Mouse (Mus musculus) MEL (cell line): ENCODE data around the gene Eif4a2. TPM values are rescaled to one million over a fixed set of nuclear protein-coding genes. Genes with fewer than 3 reads are reported as not detected.

ENCODE experiments used
- DNase-seq: peaks from one replicate; pipeline ENCODE4 v3.0.0; 2011; ENCODE audit warnings: low read depth, low spot score
- H3K27ac ChIP-seq: 2 replicates; pipeline ENCODE4 v1.5.1; 2012; ENCODE audit warnings: low read depth, mild to moderate bottlenecking, control low read depth, low read length, moderate library complexity; ENCODE audit not compliant: control insufficient read depth
- H3K27me3 ChIP-seq, 2 experiments: fragments of 150-350 bp in 1 of 2; sonication (generic) in 1 of 2; 2 replicates each; pipeline ENCODE4 v1.6.1; 2012; ENCODE audit warnings: low read length in 2 of 2, mild to moderate bottlenecking in 2 of 2, improper control_type of control experiment in 1 of 2, moderate library complexity in 1 of 2; ENCODE audit not compliant: insufficient read depth in 2 of 2, control insufficient read depth in 1 of 2
- H3K36me3 ChIP-seq, 2 experiments: 2 replicates each; pipeline ENCODE4 v1.6.1; 2012 to 2014; ENCODE audit warnings: low read length in 2 of 2, improper control_type of control experiment in 1 of 2, inconsistent platforms in 1 of 2, mild to moderate bottlenecking in 1 of 2; ENCODE audit not compliant: insufficient read depth in 2 of 2, control insufficient read depth in 1 of 2
- H3K4me1 ChIP-seq, 2 experiments: fragments of 150-350 bp in 1 of 2; sonication (generic) in 1 of 2; 2 replicates each; pipeline ENCODE4 v1.6.1; 2012; ENCODE audit warnings: low read length in 2 of 2, improper control_type of control experiment in 1 of 2, mild to moderate bottlenecking in 1 of 2; ENCODE audit not compliant: insufficient read depth in 2 of 2, control insufficient read depth in 1 of 2
- H3K4me3 ChIP-seq, 2 experiments: fragments of 150-350 bp in 1 of 2; sonication (generic) in 1 of 2; 2 replicates each; pipeline ENCODE4 v1.5.1; 2012; ENCODE audit warnings: low read depth in 2 of 2, low read length in 2 of 2, mild to moderate bottlenecking in 2 of 2, moderate library complexity in 2 of 2, control low read depth in 1 of 2, improper control_type of control experiment in 1 of 2; ENCODE audit not compliant: control insufficient read depth in 1 of 2, insufficient read depth in 1 of 2
- H3K79me2 ChIP-seq: 2 replicates; pipeline ENCODE4 v1.6.1; 2012; ENCODE audit warnings: mild to moderate bottlenecking, low read length, moderate library complexity; ENCODE audit not compliant: control insufficient read depth, poor library complexity, insufficient read depth
- H3K9ac ChIP-seq: 2 replicates; pipeline ENCODE4 v1.6.1; 2012; ENCODE audit warnings: low read depth, mild to moderate bottlenecking, control low read depth, low read length, moderate library complexity; ENCODE audit not compliant: control insufficient read depth, poor library complexity, severe bottlenecking
- H3K9me3 ChIP-seq: fragments of 150-350 bp; sonication (generic); replicated peaks from 2 replicates; pipeline ENCODE4 v1.6.1; 2012; ENCODE audit warnings: mild to moderate bottlenecking, low read length, improper control_type of control experiment, moderate library complexity; ENCODE audit not compliant: insufficient read depth
- CHD1 ChIP-seq: IDR thresholded peaks from 2 replicates; pipeline ENCODE4 v1.6.1; 2012; ENCODE audit warnings: low read depth, mild to moderate bottlenecking, inconsistent platforms, low read length, improper control_type of control experiment
- CTCF ChIP-seq, 3 experiments: IDR thresholded peaks in 2 of 3; conservative IDR thresholded peaks in 1 of 3; 2 replicates each; pipeline ENCODE4 v1.5.1; 2011 to 2012; ENCODE audit warnings: low read length in 3 of 3, low read depth in 2 of 3, mild to moderate bottlenecking in 2 of 3, improper control_type of control experiment in 1 of 3, inconsistent platforms in 1 of 3, mixed read lengths in 1 of 3, moderate library complexity in 1 of 3; ENCODE audit not compliant: control insufficient read depth in 1 of 3, insufficient read depth in 1 of 3, poor library complexity in 1 of 3, severe bottlenecking in 1 of 3
- E2F4 ChIP-seq: IDR thresholded peaks from 2 replicates; pipeline ENCODE4 v1.6.1; 2011; ENCODE audit warnings: low read depth, low read length, improper control_type of control experiment, borderline replicate concordance
- EP300 ChIP-seq, 2 experiments: IDR thresholded peaks; 2 replicates each; pipeline ENCODE4 v1.6.1; 2011; ENCODE audit warnings: improper control_type of control experiment in 2 of 2, low read length in 2 of 2, low read depth in 1 of 2, mild to moderate bottlenecking in 1 of 2
- ETS1 ChIP-seq: IDR thresholded peaks from 2 replicates; pipeline ENCODE4 v1.6.1; 2012; ENCODE audit warnings: low read depth, mild to moderate bottlenecking, inconsistent platforms, low read length, improper control_type of control experiment, moderate library complexity
- GABPA ChIP-seq: IDR thresholded peaks from 2 replicates; pipeline ENCODE4 v1.6.1; 2012; ENCODE audit warnings: low read depth, mild to moderate bottlenecking, inconsistent platforms, low read length, improper control_type of control experiment, moderate library complexity
- GATA1 ChIP-seq: IDR thresholded peaks from 2 replicates; pipeline ENCODE4 v1.6.1; 2011; ENCODE audit warnings: low read depth, low read length, improper control_type of control experiment
- JUND ChIP-seq: IDR thresholded peaks from 2 replicates; pipeline ENCODE4 v1.6.1; 2011; ENCODE audit warnings: low read depth, mild to moderate bottlenecking, improper control_type of control experiment, low read length
- MAX ChIP-seq: IDR thresholded peaks from 2 replicates; pipeline ENCODE4 v1.6.1; 2011; ENCODE audit warnings: low read length, improper control_type of control experiment
- MAZ ChIP-seq: IDR thresholded peaks from 2 replicates; pipeline ENCODE4 v1.6.1; 2012; ENCODE audit warnings: low read depth, mild to moderate bottlenecking, inconsistent platforms, low read length, improper control_type of control experiment
- MEF2A ChIP-seq: IDR thresholded peaks from 2 replicates; pipeline ENCODE4 v1.6.1; 2014; ENCODE audit warnings: low read depth, mild to moderate bottlenecking, inconsistent platforms, low read length, improper control_type of control experiment; ENCODE audit not compliant: poor library complexity, insufficient replicate concordance, severe bottlenecking; ENCODE audit errors: extremely low read depth
- MXI1 ChIP-seq: IDR thresholded peaks from 2 replicates; pipeline ENCODE4 v1.6.1; 2011; ENCODE audit warnings: mild to moderate bottlenecking, low read depth, low read length, improper control_type of control experiment
- MYC ChIP-seq: IDR thresholded peaks from 2 replicates; pipeline ENCODE4 v1.6.1; 2011; ENCODE audit warnings: low read depth, mild to moderate bottlenecking, low read length, improper control_type of control experiment, moderate library complexity
- NELFE ChIP-seq: IDR thresholded peaks from 2 replicates; pipeline ENCODE4 v1.6.1; 2011; ENCODE audit warnings: low read depth, low read length, improper control_type of control experiment
- NRF1 ChIP-seq: IDR thresholded peaks from 2 replicates; pipeline ENCODE4 v1.6.1; 2014; ENCODE audit warnings: low read depth, mild to moderate bottlenecking, inconsistent platforms, low read length, improper control_type of control experiment, moderate library complexity; ENCODE audit not compliant: poor library complexity, insufficient read depth, severe bottlenecking
- POLR2A ChIP-seq, 2 experiments: IDR thresholded peaks; 2 replicates each; pipeline ENCODE4 v1.6.1; 2011 to 2012; ENCODE audit warnings: low read length in 2 of 2, mild to moderate bottlenecking in 2 of 2, control low read depth in 1 of 2, improper control_type of control experiment in 1 of 2, low read depth in 1 of 2, moderate library complexity in 1 of 2; ENCODE audit not compliant: control insufficient read depth in 1 of 2, insufficient read depth in 1 of 2, poor library complexity in 1 of 2
- POLR2AphosphoS2 ChIP-seq: IDR thresholded peaks from 2 replicates; pipeline ENCODE4 v1.6.1; 2011; ENCODE audit warnings: low read length, improper control_type of control experiment
- POLR2AphosphoS5 ChIP-seq: IDR thresholded peaks from 2 replicates; pipeline ENCODE4 v1.6.1; 2012; ENCODE audit warnings: low read depth, borderline replicate concordance, mild to moderate bottlenecking, inconsistent platforms, low read length, moderate library complexity, mixed read lengths
- RAD21 ChIP-seq: IDR thresholded peaks from 2 replicates; pipeline ENCODE4 v1.6.1; 2011; ENCODE audit warnings: mild to moderate bottlenecking, low read depth, low read length, improper control_type of control experiment
- SIN3A ChIP-seq: IDR thresholded peaks from 2 replicates; pipeline ENCODE4 v1.6.1; 2012; ENCODE audit warnings: low read length, improper control_type of control experiment, inconsistent platforms
- SMC3 ChIP-seq: IDR thresholded peaks from 2 replicates; pipeline ENCODE4 v1.6.1; 2011; ENCODE audit warnings: low read depth, low read length, improper control_type of control experiment
- TAL1 ChIP-seq: IDR thresholded peaks from 2 replicates; pipeline ENCODE4 v1.6.1; 2012; ENCODE audit warnings: mild to moderate bottlenecking, inconsistent platforms, low read length, moderate library complexity, mixed read lengths
- TCF12 ChIP-seq: IDR thresholded peaks from 2 replicates; pipeline ENCODE4 v1.6.1; 2014; ENCODE audit warnings: low read depth, mild to moderate bottlenecking, inconsistent platforms, low read length, improper control_type of control experiment, moderate library complexity
- USF1 ChIP-seq: IDR thresholded peaks from 2 replicates; pipeline ENCODE4 v1.6.1; 2014; ENCODE audit warnings: low read depth, mild to moderate bottlenecking, inconsistent platforms, low read length, improper control_type of control experiment, moderate library complexity
- ZC3H11A ChIP-seq: IDR thresholded peaks from 2 replicates; pipeline ENCODE4 v1.6.1; 2012; ENCODE audit warnings: low read depth, mild to moderate bottlenecking, inconsistent platforms, low read length, improper control_type of control experiment
- ZKSCAN1 ChIP-seq: IDR thresholded peaks from 2 replicates; pipeline ENCODE4 v1.6.1; 2012; ENCODE audit warnings: low read depth, mild to moderate bottlenecking, inconsistent platforms, low read length, improper control_type of control experiment, moderate library complexity
- ZMIZ1 ChIP-seq: IDR thresholded peaks from 2 replicates; pipeline ENCODE4 v1.6.1; 2012; ENCODE audit warnings: low read depth, mild to moderate bottlenecking, inconsistent platforms, low read length, improper control_type of control experiment, moderate library complexity
- polyA plus RNA-seq, 2 experiments: library from polyadenylated mRNA; stranded (reverse) in 1 of 2; unstranded in 1 of 2; fragments of >175 nt in 1 of 2; fragments of >200 nt in 1 of 2; gene quantifications; 2 replicates each; pipeline versions ENCODE4 v1.2.1 to v1.2.4; 2012; ENCODE audit warnings: low replicate concordance in 2 of 2, low read depth in 1 of 2; ENCODE audit not compliant: insufficient read length in 2 of 2, insufficient read depth in 1 of 2, missing spikeins in 1 of 2
- total RNA-seq: library from RNA; depleted of rRNA; stranded (reverse); fragments of 300-350 nt; gene quantifications from 2 replicates; pipeline ENCODE4 v1.2.3, GENCODE M21; 2012

Gene Eif4a2
- total and polyA plus RNA-seq, 3 experiments = 248 to 2,083 (median 290) TPM

DNA sequence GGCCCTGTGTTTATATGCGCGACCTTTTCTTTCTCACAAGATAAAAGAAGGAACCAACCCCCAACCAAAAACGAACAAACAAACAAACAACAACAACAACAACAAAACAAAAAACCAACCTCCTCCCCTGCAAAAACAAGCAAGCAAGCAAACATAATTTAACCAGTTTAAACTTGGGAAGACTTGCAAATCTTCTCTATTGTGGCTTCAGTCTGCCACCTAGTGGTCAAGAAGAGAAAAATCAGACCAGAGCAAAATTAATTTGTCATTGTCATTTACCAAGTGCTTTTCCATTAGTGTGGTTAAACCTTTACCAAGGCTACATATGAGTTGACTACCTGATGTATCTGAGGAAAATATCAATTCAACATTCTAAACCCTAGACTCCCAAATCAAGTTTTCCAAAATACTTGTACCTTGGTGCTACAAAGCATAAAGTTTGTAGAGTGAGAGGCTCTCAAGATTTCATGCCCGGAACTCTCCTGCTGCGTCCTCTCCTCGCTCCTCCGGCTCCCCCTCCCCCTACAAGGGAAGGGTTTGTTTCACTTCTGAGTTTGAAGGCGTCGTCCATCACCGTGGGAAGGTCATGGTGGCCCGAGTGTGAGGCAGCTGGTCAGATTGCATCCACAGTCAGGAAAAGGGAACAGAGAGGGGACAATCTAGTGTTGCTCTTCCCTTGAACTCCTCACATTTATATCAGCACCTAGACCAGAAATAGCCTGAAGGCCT is 28.3 kb downstream of the Eif4a2 start:
- Histone ChIP-seq H3K9ac (no peak overlapping the region; the same call in 1 of the 2 replicates), H3K79me2 (no peaks in the 10 kb centered on the region), H3K27ac (no peak overlapping the region), H3K36me3 (peaks cover 0 to 3% of the 10 kb centered on the region in 2 experiments; a peak in 2 of 4 replicates), H3K27me3 (no peaks in the 10 kb centered on the region), H3K4me1 (peaks cover 0 to 4% of the 10 kb centered on the region in 2 experiments; a peak in 1 of 4 replicates), H3K4me3 (no peak overlapping the region; a peak in 1 of 4 replicates), H3K9me3 (no peaks in the 10 kb centered on the region)
- no peak for TF ChIP-seq POLR2A (IDR thresholded peaks at IDR 0.05; ENCODE audit: control insufficient read depth in 1 of 2, insufficient read depth in 1 of 2, low read depth in 1 of 2, low read length in 2 of 2, poor library complexity in 1 of 2)
- TF ChIP-seq TCF12 = no peak
- no peak for TF ChIP-seq EP300 (IDR thresholded peaks at IDR 0.05; ENCODE audit: low read depth in 1 of 2, low read length in 2 of 2)
- no peak for TF ChIP-seq JUND
- TF ChIP-seq CHD1 = no peak
- TF ChIP-seq MAX = no peak
- no peak for TF ChIP-seq ETS1
- no peak for TF ChIP-seq USF1
- no peak for TF ChIP-seq MAZ
- peak; percentile 65 for TF ChIP-seq ZC3H11A
- peak in 2 of 3 experiments; percentile 60 to 87; a peak in 4 of 6 replicates for TF ChIP-seq CTCF (IDR thresholded peaks at IDR 0.05 in 2 of 3, conservative IDR thresholded peaks at IDR 0.05 in 1 of 3; ENCODE audit: control insufficient read depth in 1 of 3, insufficient read depth in 1 of 3, low read depth in 2 of 3, low read length in 3 of 3, poor library complexity in 1 of 3, severe bottlenecking in 1 of 3)
- no peak for TF ChIP-seq E2F4
- no peak for TF ChIP-seq GABPA
- no peak for TF ChIP-seq TAL1
- TF ChIP-seq POLR2AphosphoS5 = no peak
- no peak for TF ChIP-seq MEF2A
- TF ChIP-seq MXI1 = no peak
- TF ChIP-seq SIN3A = no peak
- TF ChIP-seq MYC = no peak
- no peak for TF ChIP-seq POLR2AphosphoS2
- TF ChIP-seq NRF1 = no peak
- no peak for TF ChIP-seq GATA1
- no peak for TF ChIP-seq ZKSCAN1
- TF ChIP-seq SMC3 = peak; percentile 77
- no peak for TF ChIP-seq NELFE
- no peak for TF ChIP-seq ZMIZ1
- TF ChIP-seq RAD21 = peak; percentile 90
- peak; percentile 82 for DNase-seq
